Mouse (Mus musculus) thymus, adult 2 months (tissue): Measurements from ENCODE around the gene Tmbim6.

Experiments
- CTCF ChIP-seq: fragments of 200-500 bp; IDR thresholded peaks from 2 replicates; pipeline ENCODE4 v1.5.1; 2012; ENCODE audit warnings: mild to moderate bottlenecking, control low read depth, low read length, moderate library complexity, borderline replicate concordance; ENCODE audit not compliant: control insufficient read depth, poor library complexity, insufficient read depth; ENCODE audit errors: extremely low read depth
- POLR2A ChIP-seq: fragments of 200-500 bp; IDR thresholded peaks from 2 replicates; pipeline ENCODE4 v1.6.1; 2012; ENCODE audit warnings: mild to moderate bottlenecking, low read length, control low read depth, moderate library complexity; ENCODE audit not compliant: control insufficient read depth, poor library complexity, insufficient read depth; ENCODE audit errors: extremely low read depth

DNA sequence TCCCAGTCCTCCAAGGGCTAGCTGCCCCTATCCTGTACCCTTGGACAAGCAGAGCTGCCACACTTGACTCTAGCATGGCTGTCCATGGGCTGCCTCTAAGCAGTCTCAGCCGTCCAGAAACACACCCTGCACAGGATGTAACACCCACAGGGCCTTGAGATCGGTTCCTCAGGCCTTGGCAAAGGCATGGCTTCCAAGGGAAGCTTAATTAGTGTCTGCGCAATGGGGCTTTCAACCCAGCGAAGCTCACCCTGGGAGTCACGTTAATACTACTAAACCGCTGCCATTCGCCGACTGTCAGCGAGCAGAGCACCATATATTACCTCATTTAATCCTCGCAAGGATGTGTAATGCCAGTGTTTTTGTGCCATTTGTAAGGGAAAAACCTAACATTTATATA, 38.4 kb downstream of the Tmbim6 start:
- no peak for TF ChIP-seq POLR2A
- no peak for TF ChIP-seq CTCF
